Mouse (Mus musculus) stomach, embryonic 14.5 days (tissue): ENCODE measurements around the gene Cers1. TPM values are rescaled to one million over a fixed set of nuclear protein-coding genes. Genes with fewer than 3 reads are reported as not detected.

Experiments used
- ATAC-seq: fragments of 200-750 bp; cut with Nextera tagmentation; 2 replicates; pipeline ENCODE4 v1.8.0; 2017; ENCODE audit warnings: low read depth, moderate TSS enrichment; ENCODE audit not compliant: insufficient number of reproducible peaks, insufficient read depth, low FRiP score
- H3K27ac ChIP-seq: fragments of 300-500 bp; sonication (generic); 2 replicates; pipeline ENCODE4 v1.5.1; 2014; ENCODE audit warnings: mild to moderate bottlenecking, low read length, moderate library complexity, mixed read lengths
- H3K27me3 ChIP-seq: fragments of 300-500 bp; sonication (generic); 2 replicates; pipeline ENCODE4 v1.6.1; 2014; ENCODE audit warnings: low read length, control low read depth, mixed read lengths; ENCODE audit not compliant: control insufficient read depth, insufficient read depth
- H3K36me3 ChIP-seq: fragments of 300-500 bp; sonication (generic); 2 replicates; pipeline ENCODE4 v1.6.1; 2014; ENCODE audit warnings: mild to moderate bottlenecking, control low read depth, low read length, moderate library complexity, mixed read lengths; ENCODE audit not compliant: control insufficient read depth, insufficient read depth
- H3K4me1 ChIP-seq: fragments of 300-500 bp; sonication (generic); 2 replicates; pipeline ENCODE4 v1.6.1; 2014; ENCODE audit warnings: low read length, control low read depth, mixed read lengths; ENCODE audit not compliant: control insufficient read depth, insufficient read depth
- H3K4me2 ChIP-seq: fragments of 300-500 bp; sonication (generic); replicated peaks from 2 replicates; pipeline ENCODE4 v1.6.1; 2014; ENCODE audit warnings: low read depth, low read length, control low read depth
- H3K4me3 ChIP-seq: fragments of 300-500 bp; sonication (generic); 2 replicates; pipeline ENCODE4 v1.5.1; 2014; ENCODE audit warnings: low read depth, low read length, control low read depth
- H3K9ac ChIP-seq: fragments of 300-500 bp; sonication (generic); replicated peaks from 2 replicates; pipeline ENCODE4 v1.6.1; 2014; ENCODE audit warnings: low read depth, mild to moderate bottlenecking, control low read depth, low read length, moderate library complexity, mixed read lengths
- H3K9me3 ChIP-seq: fragments of 300-500 bp; sonication (generic); 2 replicates; pipeline ENCODE4 v1.6.1; 2016; ENCODE audit warnings: low read depth, low read length, control low read depth; ENCODE audit not compliant: control insufficient read depth
- WGBS: fragments of 180-500 bp; shearing (Covaris S2); extraction: QIAGEN DNeasy Blood & Tissue Kit; methylation state at CpG from one replicate; pipeline ENCODE4 v1.1.7; 2014; 5-methylcytosine and 5-hydroxymethylcytosine counted together
- polyA plus RNA-seq: library from polyadenylated mRNA; unstranded; fragments of >200 nt; fragmentation: Nextera tagmentation; extraction: Ambion mirVana; gene quantifications from 2 replicates; pipeline ENCODE4 v1.2.1, GENCODE M21; 2014

The Cers1 gene
- polyA plus RNA-seq, 1 experiment from 2014 or later: 5.7 TPM

GRCm38 (mm10) chr8:70327512-70327911 lies 11.9 kb downstream of the Cers1 start:
- Histone ChIP-seq H3K4me1 (peaks cover 13% of the 10 kb centered on the region), H3K4me3 (no peak overlapping the region), H3K9ac (no peak overlapping the region), H3K27ac (no peak overlapping the region), H3K9me3 (no peaks in the 10 kb centered on the region), H3K4me2 (no peak overlapping the region), H3K27me3 (no peaks in the 10 kb centered on the region), H3K36me3 (peaks cover 14% of the 10 kb centered on the region; the same call in 1 of the 2 replicates)
- 93% methylated on average over 6 of the region's 6 CpGs for WGBS
- ATAC-seq: no peak

- H3K4me3 ChIP-seq: peak within 1 kb of the TSS; percentile 8; the same call in 1 of the 2 replicates
- 33% methylated on average over 14 of the region's 14 CpGs for WGBS
Observed at GRCm38 (mm10) chr8:70329124-70329834, 13.7 kb downstream of the Cers1 start, which contains the start of gene Gdf1. Gene Gdf1, plus strand, starts transcription at chr8:70329817.

DNA sequence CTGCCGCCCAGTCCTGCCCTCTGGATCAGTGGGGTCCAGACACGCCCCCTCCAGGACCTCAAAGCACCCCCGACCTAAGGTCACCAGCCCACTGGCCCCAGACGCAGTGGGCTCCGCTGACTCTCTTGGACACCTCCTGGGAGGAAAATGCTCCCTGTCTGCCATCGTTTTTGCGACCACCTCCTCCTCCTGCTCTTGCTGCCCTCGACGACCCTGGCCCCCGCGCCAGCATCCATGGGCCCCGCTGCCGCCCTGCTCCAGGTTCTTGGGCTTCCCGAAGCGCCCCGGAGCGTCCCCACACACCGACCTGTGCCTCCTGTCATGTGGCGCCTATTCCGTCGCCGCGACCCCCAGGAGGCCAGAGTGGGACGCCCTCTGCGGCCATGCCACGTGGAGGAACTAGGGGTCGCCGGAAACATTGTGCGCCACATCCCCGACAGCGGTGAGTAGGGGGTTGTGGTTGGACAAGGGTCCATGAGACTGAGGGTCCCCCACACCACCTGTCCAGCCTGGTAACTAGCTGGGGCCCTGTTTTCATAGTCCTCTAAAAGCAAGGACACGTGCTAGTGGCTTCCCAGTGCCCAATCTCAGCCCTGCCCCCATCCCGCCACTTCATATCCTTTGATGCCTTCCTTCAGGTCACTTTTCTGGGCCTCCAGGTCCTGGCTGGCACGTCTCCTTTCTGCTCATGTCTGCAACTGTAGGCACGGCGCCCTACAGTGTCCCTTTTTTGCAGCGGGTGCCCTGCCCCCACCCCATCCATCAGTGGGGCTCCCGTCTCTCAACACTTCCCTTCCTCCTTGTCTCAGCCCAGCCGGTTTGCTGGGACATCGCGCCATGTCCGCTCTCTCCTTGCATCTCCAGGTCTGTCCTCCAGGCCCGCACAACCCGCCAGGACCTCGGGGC lies 14.5 kb downstream of the Cers1 start:
- peak overlapping the region; percentile 32; the same call in 1 of the 2 replicates for H3K4me2 ChIP-seq
- peak overlapping the region; percentile 8; the same call in 1 of the 2 replicates for H3K4me3 ChIP-seq
- H3K36me3 ChIP-seq: peaks cover 39% of the 10 kb centered on the region
- H3K27ac ChIP-seq: no peak overlapping the region
- no peak overlapping the region; the same call in none of the 2 replicates for H3K9ac ChIP-seq
- no peaks in the 10 kb centered on the region for H3K9me3 ChIP-seq
- H3K27me3 ChIP-seq: no peaks in the 10 kb centered on the region
- 12% methylated on average over 45 of the region's 45 CpGs for WGBS
- no peak for ATAC-seq
- H3K4me1 ChIP-seq: peaks cover 13% of the 10 kb centered on the region

More at GRCm38 (mm10) chr8:70329124-70329834, 13.7 kb downstream of the Cers1 start, which contains the start of gene Gdf1:
- no peaks in the 10 kb centered on the region for H3K27me3 ChIP-seq
- H3K9ac ChIP-seq: no peak within 1 kb of the TSS; the same call in none of the 2 replicates
- H3K27ac ChIP-seq: no peak within 1 kb of the TSS
- ATAC-seq: no peak
- no peaks in the 10 kb centered on the region for H3K9me3 ChIP-seq
- peaks cover 13% of the 10 kb centered on the region for H3K4me1 ChIP-seq
- H3K4me2 ChIP-seq: peak within 1 kb of the TSS; percentile 32; the same call in 1 of the 2 replicates
- H3K36me3 ChIP-seq: peaks cover 31% of the 10 kb centered on the region

DNA sequence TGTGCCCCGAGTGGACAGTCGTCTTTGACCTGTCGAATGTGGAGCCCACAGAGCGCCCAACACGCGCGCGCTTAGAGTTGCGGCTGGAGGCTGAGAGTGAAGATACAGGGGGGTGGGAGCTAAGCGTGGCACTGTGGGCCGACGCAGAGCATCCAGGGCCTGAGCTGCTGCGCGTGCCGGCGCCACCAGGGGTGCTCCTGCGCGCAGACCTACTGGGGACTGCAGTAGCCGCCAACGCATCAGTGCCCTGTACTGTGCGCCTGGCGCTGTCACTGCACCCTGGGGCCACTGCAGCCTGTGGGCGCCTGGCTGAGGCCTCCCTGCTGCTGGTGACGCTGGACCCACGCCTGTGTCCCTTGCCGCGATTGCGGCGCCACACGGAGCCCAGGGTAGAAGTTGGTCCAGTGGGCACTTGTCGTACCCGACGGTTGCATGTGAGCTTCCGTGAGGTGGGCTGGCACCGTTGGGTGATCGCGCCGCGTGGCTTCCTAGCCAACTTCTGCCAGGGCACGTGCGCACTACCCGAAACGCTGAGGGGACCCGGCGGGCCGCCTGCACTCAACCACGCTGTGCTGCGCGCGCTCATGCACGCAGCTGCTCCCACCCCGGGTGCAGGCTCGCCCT lies 15.3 kb downstream of the Cers1 start:
- H3K4me2 ChIP-seq: peak overlapping the region; percentile 32; the same call in 1 of the 2 replicates
- no peaks in the 10 kb centered on the region for H3K9me3 ChIP-seq
- peak overlapping the region; percentile 8; the same call in 1 of the 2 replicates for H3K4me3 ChIP-seq
- H3K9ac ChIP-seq: no peak overlapping the region; the same call in 1 of the 2 replicates
- no peaks in the 10 kb centered on the region for H3K27me3 ChIP-seq
- ATAC-seq: peak; percentile 51
- peaks cover 46% of the 10 kb centered on the region for H3K36me3 ChIP-seq
- peaks cover 13% of the 10 kb centered on the region for H3K4me1 ChIP-seq
- H3K27ac ChIP-seq: no peak overlapping the region
- WGBS: 36% methylated on average over 52 of the region's 53 CpGs

GRCm38 (mm10) chr8:70331526-70331925 lies 16.0 kb downstream of the Cers1 start:
- H3K36me3 ChIP-seq: peaks cover 53% of the 10 kb centered on the region
- no peaks in the 10 kb centered on the region for H3K9me3 ChIP-seq
- no peak overlapping the region for H3K4me3 ChIP-seq
- 69% methylated on average over 19 of the region's 19 CpGs for WGBS
- peaks cover 13% of the 10 kb centered on the region for H3K4me1 ChIP-seq
- H3K9ac ChIP-seq: no peak overlapping the region
- H3K4me2 ChIP-seq: no peak overlapping the region
- H3K27me3 ChIP-seq: no peaks in the 10 kb centered on the region
- ATAC-seq: no peak
- no peak overlapping the region for H3K27ac ChIP-seq

DNA sequence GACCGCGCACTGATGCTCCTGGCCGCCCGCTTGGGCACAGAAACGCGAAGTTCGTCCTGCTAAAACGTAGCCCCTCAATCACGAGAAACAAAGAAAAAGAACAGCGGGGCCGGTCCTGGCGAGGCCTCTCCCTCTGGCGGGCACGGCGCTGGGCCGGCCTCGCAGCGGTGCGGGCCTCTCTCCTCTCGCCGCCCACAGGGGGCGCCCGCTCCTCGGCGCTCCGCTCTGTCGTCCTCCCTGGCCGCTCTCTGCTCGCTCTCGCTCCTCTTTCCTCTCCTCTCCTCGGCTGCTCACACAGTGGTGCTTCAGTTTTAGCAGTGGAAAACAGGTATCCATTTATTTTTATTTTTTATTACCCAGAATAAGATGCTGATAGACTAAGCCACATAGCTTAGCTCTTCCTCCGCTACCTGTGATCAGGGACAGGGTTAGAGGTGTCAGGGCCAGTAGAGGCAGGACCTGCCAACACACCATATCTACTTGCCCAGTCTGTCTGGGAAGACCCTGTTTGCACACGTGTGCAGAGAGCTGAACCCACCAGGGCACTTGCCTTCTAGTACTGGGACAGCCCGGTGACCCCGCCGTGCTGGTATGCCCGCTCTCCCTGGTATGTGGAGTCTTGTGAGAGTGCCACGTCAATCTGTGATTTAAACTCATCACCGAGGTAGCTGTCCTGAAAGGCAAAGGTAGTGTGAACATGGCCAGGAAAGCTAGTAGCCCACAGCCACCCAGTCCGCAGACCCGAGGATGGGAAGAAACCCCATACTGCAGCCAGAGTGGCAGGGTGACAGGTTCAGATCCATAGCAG lies 16.7 kb downstream of the Cers1 start:
- Histone ChIP-seq H3K36me3 (peaks cover 61% of the 10 kb centered on the region), H3K9ac (no peak overlapping the region), H3K4me1 (peaks cover 13% of the 10 kb centered on the region), H3K27ac (no peak overlapping the region), H3K4me2 (no peak overlapping the region), H3K9me3 (no peaks in the 10 kb centered on the region), H3K27me3 (no peaks in the 10 kb centered on the region), H3K4me3 (no peak overlapping the region)
- peak; percentile 66; the same call in 1 of the 2 replicates for ATAC-seq
- WGBS: 26% methylated on average over 41 of the region's 41 CpGs

DNA sequence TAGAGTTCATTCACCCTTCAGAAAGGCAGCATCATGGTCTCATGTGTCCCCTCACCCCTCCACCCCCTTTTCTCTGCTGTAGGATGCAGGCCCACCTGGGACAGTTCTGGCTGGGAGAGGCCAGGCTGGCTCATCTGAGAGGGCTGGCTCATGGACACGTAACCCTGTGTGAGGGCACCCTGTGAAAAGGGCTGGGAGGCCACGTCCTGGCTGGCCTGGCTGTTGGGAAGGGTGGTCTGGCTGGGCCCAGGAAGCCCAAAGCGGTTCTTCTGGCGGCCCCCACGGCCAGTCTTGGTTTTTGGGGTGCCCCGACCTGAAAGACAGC lies 17.3 kb downstream of the Cers1 start:
- Histone ChIP-seq H3K4me2 (no peak overlapping the region), H3K36me3 (peaks cover 66% of the 10 kb centered on the region), H3K9me3 (no peaks in the 10 kb centered on the region), H3K4me1 (peaks cover 13% of the 10 kb centered on the region), H3K27me3 (no peaks in the 10 kb centered on the region), H3K9ac (no peak overlapping the region), H3K27ac (no peak overlapping the region), H3K4me3 (no peak overlapping the region)
- 96% methylated on average over 6 of the region's 6 CpGs for WGBS
- no peak for ATAC-seq
